Mouse (Mus musculus) embryonic facial prominence, embryonic 13.5 days (tissue): ENCODE data around the gene Bpifb4. TPM values are rescaled to one million over a fixed set of nuclear protein-coding genes. Genes with fewer than 3 reads are reported as not detected.

Source experiments
- ATAC-seq: fragments of 200-750 bp; cut with Nextera tagmentation; 2 replicates; pipeline ENCODE4 v1.8.0; 2017; ENCODE audit warnings: low read depth; ENCODE audit not compliant: insufficient number of reproducible peaks, insufficient read depth, low FRiP score, low TSS enrichment
- H3K27ac ChIP-seq: fragments of 300-500 bp; sonication (generic); 2 replicates; pipeline ENCODE4 v1.5.1; 2015; ENCODE audit warnings: moderate library complexity, mild to moderate bottlenecking, inconsistent platforms
- H3K27me3 ChIP-seq: fragments of 300-500 bp; sonication (generic); 2 replicates; pipeline ENCODE4 v1.6.1; 2015; ENCODE audit warnings: mild to moderate bottlenecking, inconsistent platforms
- H3K36me3 ChIP-seq: fragments of 300-500 bp; sonication (generic); 2 replicates; pipeline ENCODE4 v1.6.1; 2015; ENCODE audit warnings: mild to moderate bottlenecking, inconsistent platforms
- H3K4me1 ChIP-seq: fragments of 300-500 bp; sonication (generic); 2 replicates; pipeline ENCODE4 v1.6.1; 2015; ENCODE audit warnings: inconsistent platforms
- H3K4me2 ChIP-seq: fragments of 300-500 bp; sonication (generic); 2 replicates; pipeline ENCODE4 v1.6.1; 2015; ENCODE audit warnings: moderate library complexity, mild to moderate bottlenecking, inconsistent platforms
- H3K4me3 ChIP-seq: fragments of 300-500 bp; sonication (generic); 2 replicates; pipeline ENCODE4 v1.5.1; 2015; ENCODE audit warnings: mild to moderate bottlenecking, inconsistent platforms
- H3K9ac ChIP-seq: fragments of 300-500 bp; sonication (generic); 2 replicates; pipeline ENCODE4 v1.6.1; 2015; ENCODE audit warnings: mild to moderate bottlenecking, inconsistent platforms
- H3K9me3 ChIP-seq: fragments of 300-500 bp; sonication (generic); 2 replicates; pipeline ENCODE4 v1.6.1; 2016; ENCODE audit warnings: inconsistent platforms
- WGBS: fragments of 180-500 bp; shearing (Covaris S2); methylation state at CpG from one replicate; pipeline ENCODE4 v1.1.7; 2015; ENCODE audit warnings: mixed read lengths; 5-methylcytosine and 5-hydroxymethylcytosine counted together
- polyA plus RNA-seq: library from polyadenylated mRNA; unstranded; fragments of >200 nt; fragmentation: Nextera tagmentation; extraction: Ambion mirVana; gene quantifications from 2 replicates; pipeline ENCODE4 v1.2.1, GENCODE M21; 2015

Bpifb4 gene
- not detected in 2 replicates for polyA plus RNA-seq

GRCm38 (mm10) chr2:153937843-153938242 is at the start of gene Bpifb4:
Gene Bpifb4 (plus strand): TSS chr2:153938212.
- Histone ChIP-seq H3K4me3 (no peak within 1 kb of the TSS), H3K27me3 (no peaks in the 10 kb centered on the region), H3K36me3 (no peaks in the 10 kb centered on the region), H3K9ac (no peak within 1 kb of the TSS), H3K4me1 (no peaks in the 10 kb centered on the region), H3K4me2 (no peak within 1 kb of the TSS), H3K27ac (no peak within 1 kb of the TSS), H3K9me3 (no peaks in the 10 kb centered on the region)
- WGBS, result 64% methylated on average over 5 of the region's 5 CpGs
- no peak for ATAC-seq

GRCm38 (mm10) chr2:153899111-153899510 is 38.9 kb upstream of the Bpifb4 start:
- no peak for ATAC-seq
- Histone ChIP-seq H3K4me3 (no peak overlapping the region), H3K9ac (no peak overlapping the region), H3K4me2 (no peak overlapping the region), H3K27me3 (no peaks in the 10 kb centered on the region), H3K4me1 (no peaks in the 10 kb centered on the region), H3K36me3 (no peaks in the 10 kb centered on the region), H3K9me3 (no peaks in the 10 kb centered on the region), H3K27ac (no peak overlapping the region)
- WGBS, result 80% methylated on average over 5 of the region's 5 CpGs

- no peaks in the 10 kb centered on the region for H3K4me1 ChIP-seq
- ATAC-seq, result no peak
- H3K4me2 ChIP-seq, result no peak within 1 kb of the TSS
- H3K27me3 ChIP-seq, result no peaks in the 10 kb centered on the region
- H3K36me3 ChIP-seq, result no peaks in the 10 kb centered on the region
- no peaks in the 10 kb centered on the region for H3K9me3 ChIP-seq
- no peak within 1 kb of the TSS for H3K4me3 ChIP-seq
- 64% methylated on average over 4 of the region's 4 CpGs for WGBS
- H3K9ac ChIP-seq, result no peak within 1 kb of the TSS
- H3K27ac ChIP-seq, result no peak within 1 kb of the TSS
These were observed 37.9 kb upstream of the Bpifb4 start, which contains the start of gene Bpifb6 for GRCm38 (mm10) chr2:153900088-153900487. Gene Bpifb6 (plus strand): TSS chr2:153900388.

GRCm38 (mm10) chr2:153902726-153903125 is 35.3 kb upstream of the Bpifb4 start:
- no peaks in the 10 kb centered on the region for H3K4me1 ChIP-seq
- no peak overlapping the region for H3K27ac ChIP-seq
- ATAC-seq, result no peak
- no peak overlapping the region for H3K9ac ChIP-seq
- no peaks in the 10 kb centered on the region for H3K9me3 ChIP-seq
- no peaks in the 10 kb centered on the region for H3K27me3 ChIP-seq
- H3K36me3 ChIP-seq, result no peaks in the 10 kb centered on the region
- H3K4me3 ChIP-seq, result no peak overlapping the region
- no peak overlapping the region for H3K4me2 ChIP-seq
- 71% methylated on average over 6 of the region's 6 CpGs for WGBS

DNA sequence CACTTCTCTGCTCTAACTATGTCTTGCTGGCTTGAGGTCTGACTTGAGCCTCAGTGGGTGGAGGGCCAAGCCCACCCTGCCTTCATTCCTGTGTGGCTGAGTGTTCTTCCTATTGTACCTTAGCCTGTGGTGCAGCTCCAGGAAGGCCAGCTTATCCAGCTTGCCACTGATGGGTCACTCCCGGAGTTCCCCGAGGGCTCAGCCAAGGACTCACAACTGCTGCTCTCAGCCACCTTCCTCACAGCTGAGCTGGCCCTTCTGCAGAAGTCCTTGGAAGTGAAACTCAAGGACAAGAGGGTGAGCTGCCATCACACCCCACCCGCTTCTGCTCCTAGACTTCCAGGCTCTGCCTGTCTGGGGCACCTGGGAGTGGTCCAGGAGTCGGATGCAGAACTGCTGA is 31.4 kb upstream of the Bpifb4 start:
- Histone ChIP-seq H3K9ac (no peak overlapping the region), H3K27me3 (no peaks in the 10 kb centered on the region), H3K9me3 (no peaks in the 10 kb centered on the region), H3K27ac (no peak overlapping the region), H3K4me1 (no peaks in the 10 kb centered on the region), H3K4me2 (no peak overlapping the region), H3K4me3 (no peak overlapping the region), H3K36me3 (no peaks in the 10 kb centered on the region)
- no peak for ATAC-seq
- WGBS, result 85% methylated on average over 4 of the region's 4 CpGs

DNA sequence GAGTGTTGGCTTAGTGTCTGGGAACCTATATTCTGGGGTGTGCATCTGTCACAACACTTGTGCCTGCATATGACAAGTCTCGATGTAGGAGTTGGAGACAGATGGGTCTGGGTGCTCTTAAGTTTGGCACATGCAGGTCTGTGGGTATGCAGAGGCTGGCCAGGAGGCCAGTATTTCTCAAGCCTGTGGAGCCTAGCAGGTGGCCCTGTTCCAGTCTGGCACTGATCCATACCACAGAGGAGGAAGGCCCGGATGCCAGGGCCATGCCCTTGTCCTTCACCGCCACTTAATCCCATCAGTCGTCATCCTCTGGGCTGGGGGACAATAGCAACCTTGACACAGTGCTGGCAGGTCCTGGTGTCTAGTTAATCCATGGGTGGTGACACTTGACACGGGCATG is 23.9 kb upstream of the Bpifb4 start:
- no peak for ATAC-seq

GRCm38 (mm10) chr2:153917930-153918329 is 20.1 kb upstream of the Bpifb4 start, which contains the start of gene Bpifb3:
Gene Bpifb3 (plus strand): TSS chr2:153918230.
- Histone ChIP-seq H3K9me3 (no peaks in the 10 kb centered on the region), H3K27ac (no peak within 1 kb of the TSS), H3K27me3 (no peaks in the 10 kb centered on the region), H3K4me3 (no peak within 1 kb of the TSS), H3K4me1 (no peaks in the 10 kb centered on the region), H3K36me3 (no peaks in the 10 kb centered on the region), H3K4me2 (no peak within 1 kb of the TSS), H3K9ac (no peak within 1 kb of the TSS)
- no peak for ATAC-seq
- WGBS, result 52% methylated on average over 8 of the region's 8 CpGs

More for the DNA sequence above, 23.9 kb upstream of the Bpifb4 start:
- H3K27ac ChIP-seq, result no peak overlapping the region
- no peak overlapping the region for H3K4me3 ChIP-seq
- H3K9me3 ChIP-seq, result no peaks in the 10 kb centered on the region
- H3K27me3 ChIP-seq, result no peaks in the 10 kb centered on the region
- H3K9ac ChIP-seq, result no peak overlapping the region
- no peaks in the 10 kb centered on the region for H3K4me1 ChIP-seq
- 69% methylated on average over 5 of the region's 5 CpGs for WGBS
- H3K4me2 ChIP-seq, result no peak overlapping the region
- H3K36me3 ChIP-seq, result no peaks in the 10 kb centered on the region

DNA sequence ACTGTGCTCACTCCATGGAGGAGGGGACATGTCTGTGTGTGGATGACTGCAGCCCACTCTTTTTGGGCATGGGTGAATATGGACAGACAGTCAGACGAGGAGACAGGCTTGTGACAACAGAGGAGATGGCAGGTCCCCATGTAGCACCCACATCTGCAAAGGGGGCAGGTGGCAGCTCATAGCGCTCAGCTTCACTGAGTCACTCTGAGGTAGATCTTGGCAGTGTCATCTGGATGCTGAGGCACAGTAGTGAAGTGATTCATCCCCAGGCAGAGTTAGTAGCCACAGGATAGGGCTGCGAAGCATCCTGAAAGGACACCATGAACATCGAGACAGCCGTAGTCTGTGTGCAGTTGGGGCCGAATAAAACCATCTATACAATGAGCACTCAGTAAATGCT is 16.8 kb upstream of the Bpifb4 start:
- Histone ChIP-seq H3K4me2 (no peak overlapping the region), H3K4me1 (no peaks in the 10 kb centered on the region), H3K9me3 (no peaks in the 10 kb centered on the region), H3K27me3 (no peaks in the 10 kb centered on the region), H3K27ac (no peak overlapping the region), H3K4me3 (no peak overlapping the region), H3K36me3 (no peaks in the 10 kb centered on the region), H3K9ac (no peak overlapping the region)
- ATAC-seq, result no peak
- 87% methylated on average over 6 of the region's 6 CpGs for WGBS

DNA sequence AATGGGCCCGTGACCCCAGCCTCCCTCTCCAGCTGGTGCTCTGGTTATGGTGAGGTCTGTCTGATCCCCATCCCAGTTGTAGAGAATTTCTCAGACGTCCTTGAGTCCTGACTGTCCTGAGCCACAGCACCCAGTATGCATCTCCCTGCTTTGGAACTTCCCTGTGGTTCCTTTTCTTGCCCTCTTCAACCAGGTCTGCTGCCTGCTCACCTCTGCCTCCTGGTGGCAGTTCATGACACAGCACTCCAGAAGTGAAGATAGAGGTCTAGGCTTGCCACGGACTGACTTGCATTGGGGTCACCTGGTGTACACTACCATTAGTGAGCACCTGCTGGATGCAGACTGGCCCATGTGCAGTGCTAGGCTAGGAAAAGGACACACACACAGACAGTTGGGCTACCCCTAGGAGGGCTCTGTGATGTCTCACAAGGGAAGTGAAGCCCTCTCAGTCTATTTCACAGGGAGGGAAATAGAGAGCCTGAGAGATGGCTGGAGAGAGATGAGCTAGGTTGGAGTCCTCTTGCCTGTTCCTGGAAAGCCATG is 8.1 kb upstream of the Bpifb4 start:
- no peak overlapping the region for H3K4me2 ChIP-seq
- H3K4me1 ChIP-seq, result no peaks in the 10 kb centered on the region
- no peaks in the 10 kb centered on the region for H3K27me3 ChIP-seq
- no peak for ATAC-seq
- WGBS, result 45% methylated on average over 3 of the region's 3 CpGs
- H3K9me3 ChIP-seq, result no peaks in the 10 kb centered on the region
- H3K9ac ChIP-seq, result no peak overlapping the region
- no peak overlapping the region for H3K27ac ChIP-seq
- no peak overlapping the region for H3K4me3 ChIP-seq
- H3K36me3 ChIP-seq, result no peaks in the 10 kb centered on the region

DNA sequence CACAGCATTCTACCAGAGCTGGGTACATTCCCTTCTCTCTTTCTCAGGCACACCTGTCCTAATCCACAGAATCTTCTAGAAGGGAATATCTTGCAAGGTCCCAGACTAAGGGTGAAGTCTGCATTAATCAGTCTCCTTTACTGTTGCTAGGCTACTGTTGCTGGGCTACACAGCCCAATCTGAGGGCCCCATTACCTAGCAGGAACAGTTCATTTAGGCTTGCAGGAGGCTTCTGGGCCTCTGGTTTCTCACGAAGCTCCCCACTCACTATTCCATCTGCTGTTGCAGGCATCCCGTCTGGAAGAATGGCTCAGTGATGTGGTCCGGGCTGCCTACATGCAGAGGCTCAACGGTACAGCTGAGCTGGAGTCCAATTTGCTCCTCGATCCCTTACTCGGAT is 6.9 kb upstream of the Bpifb4 start:
- WGBS, result 76% methylated on average over 6 of the region's 6 CpGs
- no peak for ATAC-seq
- no peaks in the 10 kb centered on the region for H3K9me3 ChIP-seq
- H3K9ac ChIP-seq, result no peak overlapping the region
- no peak overlapping the region for H3K27ac ChIP-seq
- no peaks in the 10 kb centered on the region for H3K4me1 ChIP-seq
- no peaks in the 10 kb centered on the region for H3K36me3 ChIP-seq
- H3K4me3 ChIP-seq, result no peak overlapping the region
- no peak overlapping the region for H3K4me2 ChIP-seq
- no peaks in the 10 kb centered on the region for H3K27me3 ChIP-seq

GRCm38 (mm10) chr2:153933311-153933710 is 4.7 kb upstream of the Bpifb4 start:
- Histone ChIP-seq H3K27me3 (no peaks in the 10 kb centered on the region), H3K4me3 (no peak overlapping the region), H3K27ac (no peak overlapping the region), H3K4me2 (no peak overlapping the region), H3K4me1 (no peaks in the 10 kb centered on the region), H3K9me3 (no peaks in the 10 kb centered on the region), H3K9ac (no peak overlapping the region), H3K36me3 (no peaks in the 10 kb centered on the region)
- 85% methylated on average over 6 of the region's 6 CpGs for WGBS
- no peak for ATAC-seq

- Histone ChIP-seq H3K27ac (no peak overlapping the region), H3K27me3 (no peaks in the 10 kb centered on the region), H3K4me2 (no peak overlapping the region), H3K4me1 (no peaks in the 10 kb centered on the region), H3K9ac (no peak overlapping the region), H3K36me3 (no peaks in the 10 kb centered on the region), H3K4me3 (no peak overlapping the region), H3K9me3 (no peaks in the 10 kb centered on the region)
- WGBS, result 88% methylated on average over 6 of the region's 6 CpGs
- no peak for ATAC-seq
These were observed 2.7 kb upstream of the Bpifb4 start for GRCm38 (mm10) chr2:153935348-153935747.
